Mouse (Mus musculus) ES-Bruce4 (cell line): Measurements from ENCODE around the gene Pik3cd.

Experiments used
- CTCF ChIP-seq: IDR thresholded peaks from one replicate; pipeline ENCODE4 v1.8.1; 2011; ENCODE audit warnings: low read depth, low read length
- EP300 ChIP-seq: IDR thresholded peaks from 2 replicates; pipeline ENCODE4 v1.6.1; 2011; ENCODE audit warnings: low read depth, low read length; ENCODE audit not compliant: insufficient read depth
- POLR2A ChIP-seq: IDR thresholded peaks from one replicate; pipeline ENCODE4 v1.8.1; 2011; ENCODE audit warnings: low read length; ENCODE audit not compliant: insufficient read depth

DNA sequence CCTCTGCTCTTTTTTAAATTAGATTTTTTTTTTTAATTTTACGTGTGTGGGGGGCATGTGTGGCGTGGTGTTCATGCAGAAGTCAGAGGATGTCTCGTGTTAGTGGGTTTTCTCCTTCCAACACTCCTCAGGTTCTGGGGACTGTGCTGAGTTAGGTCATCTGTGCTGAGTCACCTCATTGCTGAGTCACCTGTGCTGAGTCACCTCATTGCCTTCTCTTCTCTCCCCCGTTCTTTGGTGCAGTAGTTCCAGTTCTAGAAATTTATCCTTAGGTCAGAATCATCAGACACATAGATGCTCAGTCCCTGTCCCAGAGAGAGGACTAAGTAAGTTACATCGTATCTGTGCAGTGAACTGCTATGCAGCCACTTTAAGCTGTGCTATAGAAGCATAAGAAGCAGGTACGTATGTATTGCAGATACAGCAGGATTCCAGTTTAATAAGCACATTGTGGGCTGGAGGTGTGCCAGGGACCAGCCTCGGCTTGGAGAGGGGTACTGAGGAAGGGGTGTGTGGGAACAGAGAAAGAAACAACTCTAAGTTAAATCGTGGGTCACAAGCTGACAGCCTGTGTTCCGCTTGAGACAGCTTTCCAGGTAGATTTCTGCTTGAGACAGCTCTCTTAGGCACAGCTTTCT, 69.6 kb downstream of the Pik3cd start:
- TF ChIP-seq CTCF (no peak), POLR2A (no peak), EP300 (no peak)
